Mouse (Mus musculus) kidney, adult 9 months (tissue): Measurements from ENCODE around the gene Poll.
A peak's percentile ranks its signal among the peaks of the same experiment; 100 is the strongest.
"Not testable (repeated sequence)": the region's sequence is repeated elsewhere in the genome, so short reads cannot be mapped to it uniquely, and the experiment has no call there.

ENCODE experiments used
- DNase-seq: peaks from one replicate; pipeline ENCODE4 v3.0.0; 2022

Gene Poll

GRCm38 (mm10) chr19:45577141-45577750, 16.9 kb upstream of the Poll start:
- DNase-seq: no peak

- DNase-seq: no peak
These were observed 15.3 kb upstream of the Poll start for GRCm38 (mm10) chr19:45575632-45576001.

- no peak for DNase-seq
These were observed 14.8 kb upstream of the Poll start for GRCm38 (mm10) chr19:45574941-45575631.

GRCm38 (mm10) chr19:45574339-45574898, 14.1 kb upstream of the Poll start:
- DNase-seq: no peak

- peak; percentile 78 for DNase-seq
These were observed 13.5 kb upstream of the Poll start for GRCm38 (mm10) chr19:45573861-45574267.

GRCm38 (mm10) chr19:45573033-45573432, 12.7 kb upstream of the Poll start:
- no peak for DNase-seq

- DNase-seq: no peak
These were observed 7.0 kb upstream of the Poll start for GRCm38 (mm10) chr19:45567367-45567766.

- no peak for DNase-seq
These were observed 5.8 kb upstream of the Poll start for GRCm38 (mm10) chr19:45565925-45566715.

- no peak for DNase-seq
These were observed 6.2 kb downstream of the Poll start for GRCm38 (mm10) chr19:45554136-45554535.

- DNase-seq: no peak
These were observed 8.1 kb downstream of the Poll start for GRCm38 (mm10) chr19:45552187-45552586.

- DNase-seq: no peak
These were observed 10.4 kb downstream of the Poll start for GRCm38 (mm10) chr19:45549948-45550347.

GRCm38 (mm10) chr19:45549128-45549915, 11.0 kb downstream of the Poll start:
- no peak for DNase-seq

GRCm38 (mm10) chr19:45548196-45548595, 12.1 kb downstream of the Poll start:
- not testable (repeated sequence) for DNase-seq

GRCm38 (mm10) chr19:45544925-45545321, 15.4 kb downstream of the Poll start:
- DNase-seq: peak; percentile 80

- no peak for DNase-seq
These were observed 16.0 kb downstream of the Poll start for GRCm38 (mm10) chr19:45544152-45544924.

GRCm38 (mm10) chr19:45542061-45542460, 18.3 kb downstream of the Poll start:
- DNase-seq: no peak

GRCm38 (mm10) chr19:45541409-45542041, 18.8 kb downstream of the Poll start:
- no peak for DNase-seq

- no peak for DNase-seq
These were observed 19.5 kb downstream of the Poll start for GRCm38 (mm10) chr19:45540657-45541408.

GRCm38 (mm10) chr19:45537505-45537904, 22.8 kb downstream of the Poll start:
- peak; percentile 73 for DNase-seq

- DNase-seq: no peak
These were observed 24.4 kb downstream of the Poll start for GRCm38 (mm10) chr19:45535929-45536328.
